ENCODE assay signal across 18 mouse cellular contexts in genomic region chr5:136806379-136807056, GRCm38 (mm10).
DNase-seq lines count a peak whose midpoint lies in the region; ATAC-seq lines count a peak whose summit lies in the region.
"Had no signal": no experiment of that assay in that cellular context is flagged by ENCODE, and none has a peak within 500 bp of the region (broad histone marks: within the 10 kb centered on the region; RNA-seq: fewer than 3 reads in every experiment).

No protein-coding gene starts in this region.

- no peak overlapping the region for H3K4me3 ChIP-seq in heart, embryonic 13.5 days
- no peak overlapping the region for H3K4me3 ChIP-seq in lung, embryonic 16.5 days (ENCODE audit: low read length)
- no peak overlapping the region for H3K4me3 ChIP-seq in intestine, embryonic 15.5 days (replicated peaks)
- H3K4me3 ChIP-seq: forebrain, embryonic 15.5 days; gastrocnemius, adult 2 months; left cerebral cortex, adult 2 months; liver, embryonic 15.5 days; midbrain, embryonic 13.5 days had no signal

- H3K9me3 ChIP-seq in heart, embryonic 13.5 days: no peaks in the 10 kb centered on the region
- no peaks in the 10 kb centered on the region for H3K9me3 ChIP-seq in lung, embryonic 16.5 days (ENCODE audit: control insufficient read depth, low read length)
- no peaks in the 10 kb centered on the region for H3K9me3 ChIP-seq in intestine, embryonic 15.5 days
- H3K9me3 ChIP-seq: forebrain, embryonic 15.5 days; liver, embryonic 15.5 days; midbrain, embryonic 13.5 days had no signal

- peaks cover 15% of the 10 kb centered on the region for H3K27me3 ChIP-seq in heart, embryonic 13.5 days (replicated peaks)
- H3K27me3 ChIP-seq in lung, embryonic 16.5 days (ENCODE audit: control insufficient read depth, insufficient read depth, low read depth, low read length): no peaks in the 10 kb centered on the region
- H3K27me3 ChIP-seq in intestine, embryonic 15.5 days (replicated peaks): no peaks in the 10 kb centered on the region
- H3K27me3 ChIP-seq: forebrain, embryonic 15.5 days; liver, embryonic 15.5 days; midbrain, embryonic 13.5 days had no signal

- peaks cover 60% of the 10 kb centered on the region for H3K4me1 ChIP-seq in heart, embryonic 13.5 days
- H3K4me1 ChIP-seq in lung, embryonic 16.5 days (replicated peaks; ENCODE audit: control insufficient read depth, insufficient read depth, low read length): peaks cover 30% of the 10 kb centered on the region
- H3K4me1 ChIP-seq in intestine, embryonic 15.5 days (replicated peaks): peaks cover 28% of the 10 kb centered on the region
- H3K4me1 ChIP-seq: liver, embryonic 15.5 days had no signal

- peak overlapping the region; percentile 24 for H3K4me2 ChIP-seq in heart, embryonic 13.5 days
- no peak overlapping the region for H3K4me2 ChIP-seq in lung, embryonic 16.5 days (ENCODE audit: low read depth, low read length)
- peak overlapping the region; percentile 17; the same call in 1 of the 2 replicates for H3K4me2 ChIP-seq in intestine, embryonic 15.5 days (replicated peaks)
- H3K4me2 ChIP-seq: forebrain, embryonic 15.5 days; liver, embryonic 15.5 days; midbrain, embryonic 13.5 days had no signal

- DNase-seq in heart, adult 11 months: no peak
- DNase-seq in lung, postnatal 36 days: no peak
- DNase-seq in lung, postnatal 4 days: peak; percentile 9 to 64
- no peak for DNase-seq in kidney, adult 9 months
- no peak for DNase-seq in kidney, adult 8-10 months
- DNase-seq: cerebellum, adult 11-12 months; gastrocnemius, adult 2 months; kidney, adult 2 months; right cerebral cortex, postnatal 4 days; thymus, postnatal 4 days had no signal

- no peak for ATAC-seq in heart, embryonic 13.5 days (ENCODE audit: extremely low read depth, insufficient number of reproducible peaks, low FRiP score, low TSS enrichment)
- ATAC-seq in lung, embryonic 16.5 days (ENCODE audit: low read depth): peak; percentile 42; the same call in 1 of the 2 replicates
- peak; percentile 61 for ATAC-seq in intestine, embryonic 15.5 days
- ATAC-seq: forebrain, embryonic 15.5 days; midbrain, embryonic 13.5 days; Patski had no signal

- 34% methylated on average over 16 of the region's 16 CpGs for WGBS in heart, embryonic 13.5 days
- WGBS in lung, embryonic 16.5 days: 20% methylated on average over 16 of the region's 16 CpGs
- 20% methylated on average over 16 of the region's 16 CpGs for WGBS in intestine, embryonic 15.5 days

- peak overlapping the region; percentile 67 for H3K27ac ChIP-seq in heart, embryonic 13.5 days (replicated peaks)
- H3K27ac ChIP-seq in lung, embryonic 16.5 days (ENCODE audit: low read length): no peak overlapping the region
- no peak overlapping the region for H3K27ac ChIP-seq in intestine, embryonic 15.5 days
- H3K27ac ChIP-seq: forebrain, embryonic 15.5 days; gastrocnemius, adult 2 months; left cerebral cortex, adult 2 months; liver, embryonic 15.5 days; midbrain, embryonic 13.5 days had no signal

- no peaks in the 10 kb centered on the region for H3K36me3 ChIP-seq in heart, embryonic 13.5 days
- H3K36me3 ChIP-seq in lung, embryonic 16.5 days (ENCODE audit: control insufficient read depth, insufficient read depth, low read length): no peaks in the 10 kb centered on the region
- no peaks in the 10 kb centered on the region for H3K36me3 ChIP-seq in intestine, embryonic 15.5 days
- H3K36me3 ChIP-seq: forebrain, embryonic 15.5 days; liver, embryonic 15.5 days; midbrain, embryonic 13.5 days had no signal

- no peak overlapping the region for H3K9ac ChIP-seq in heart, embryonic 13.5 days
- H3K9ac ChIP-seq in lung, embryonic 16.5 days (ENCODE audit: low read length): no peak overlapping the region
- H3K9ac ChIP-seq in intestine, embryonic 15.5 days: no peak overlapping the region
- H3K9ac ChIP-seq: forebrain, embryonic 15.5 days; liver, embryonic 15.5 days; midbrain, embryonic 13.5 days had no signal

Comparison
In these comparisons a context has a peak if more than half of its experiments do, and no peak if none do; other contexts are left out.
1. DNase-seq: peak in lung, postnatal 4 days (2 of 2); none in heart, adult 11 months (single experiment), lung, postnatal 36 days (single experiment), kidney, adult 9 months (single experiment) and kidney, adult 8-10 months (0 of 2).